Mouse (Mus musculus): ENCODE measurements around the gene Saa3. TPM values are rescaled to one million over a fixed set of nuclear protein-coding genes. Genes with fewer than 3 reads are reported as not detected.
A peak's percentile ranks its signal among the peaks of the same experiment; 100 is the strongest.
"Not testable (repeated sequence)": the region's sequence is repeated elsewhere in the genome, so short reads cannot be mapped to it uniquely, and the experiment has no call there.

The Saa3 gene
- not detected for total RNA-seq (2022)

- no peak for DNase-seq (ENCODE audit: low spot score in 2 of 2)
Measured at GRCm38 (mm10) chr7:46715600-46715999, at the start of gene Saa3. Saa3 (minus strand) TSS chr7:46715700.

GRCm38 (mm10) chr7:46764672-46765071 is 49.2 kb upstream of the Saa3 start:
- DNase-seq (ENCODE audit: low spot score in 2 of 2), result no peak

- no peak for DNase-seq (ENCODE audit: low spot score in 2 of 2)
Measured at GRCm38 (mm10) chr7:46762601-46763000, 47.1 kb upstream of the Saa3 start.

- DNase-seq (ENCODE audit: low spot score in 2 of 2), result no peak
Measured at GRCm38 (mm10) chr7:46761049-46761795, 45.7 kb upstream of the Saa3 start.

GRCm38 (mm10) chr7:46751490-46751889 is 36.0 kb upstream of the Saa3 start, which contains the start of gene Saa2:
Saa2 (plus strand) TSS chr7:46751790.
- DNase-seq (ENCODE audit: low spot score in 2 of 2), result no peak

GRCm38 (mm10) chr7:46748459-46748858 is 33.0 kb upstream of the Saa3 start:
- no peak for DNase-seq (ENCODE audit: low spot score in 2 of 2)

GRCm38 (mm10) chr7:46746381-46746780 is 30.9 kb upstream of the Saa3 start:
- DNase-seq (ENCODE audit: low spot score in 2 of 2), result peak; percentile 36 to 45

GRCm38 (mm10) chr7:46745816-46746215 is 30.3 kb upstream of the Saa3 start:
- no peak for DNase-seq (ENCODE audit: low spot score in 2 of 2)

- not testable (repeated sequence) for DNase-seq (ENCODE audit: low spot score in 2 of 2)
Measured at GRCm38 (mm10) chr7:46742880-46743279, 27.4 kb upstream of the Saa3 start, which contains the start of gene Saa1. Saa1 (minus strand) TSS chr7:46742980.

- DNase-seq (ENCODE audit: low spot score in 2 of 2), result not testable (repeated sequence)
Measured at GRCm38 (mm10) chr7:46740041-46740440, 24.5 kb upstream of the Saa3 start.

GRCm38 (mm10) chr7:46738561-46739460 is 23.3 kb upstream of the Saa3 start:
- DNase-seq (ENCODE audit: low spot score in 2 of 2), result no peak

- DNase-seq (ENCODE audit: low spot score in 2 of 2), result no peak
Measured at GRCm38 (mm10) chr7:46734983-46735382, 19.5 kb upstream of the Saa3 start.

- DNase-seq (ENCODE audit: low spot score in 2 of 2), result no peak
Measured at GRCm38 (mm10) chr7:46732458-46732857, 17.0 kb upstream of the Saa3 start, which contains the start of gene Saa4. Saa4 (minus strand) TSS chr7:46732603.

- DNase-seq (ENCODE audit: low spot score in 2 of 2), result no peak
Measured at GRCm38 (mm10) chr7:46727584-46727983, 12.1 kb upstream of the Saa3 start.

GRCm38 (mm10) chr7:46724396-46724795 is 8.9 kb upstream of the Saa3 start:
- DNase-seq (ENCODE audit: low spot score in 2 of 2), result no peak

- no peak for DNase-seq (ENCODE audit: low spot score in 2 of 2)
Measured at GRCm38 (mm10) chr7:46723849-46724248, 8.3 kb upstream of the Saa3 start.

- no peak for DNase-seq (ENCODE audit: low spot score in 2 of 2)
Measured at GRCm38 (mm10) chr7:46723354-46723753, 7.9 kb upstream of the Saa3 start.

GRCm38 (mm10) chr7:46720460-46720859 is 5.0 kb upstream of the Saa3 start:
- no peak for DNase-seq (ENCODE audit: low spot score in 2 of 2)

GRCm38 (mm10) chr7:46719526-46719925 is 4.0 kb upstream of the Saa3 start:
- peak; percentile 26 to 42 for DNase-seq (ENCODE audit: low spot score in 2 of 2)

GRCm38 (mm10) chr7:46718591-46719270 is 3.2 kb upstream of the Saa3 start:
- no peak for DNase-seq (ENCODE audit: low spot score in 2 of 2)

- DNase-seq (ENCODE audit: low spot score in 2 of 2), result no peak
Measured at GRCm38 (mm10) chr7:46716897-46717296, 1.4 kb upstream of the Saa3 start.

- DNase-seq (ENCODE audit: low spot score in 2 of 2), result no peak
Measured at GRCm38 (mm10) chr7:46714518-46714917, 982 bp downstream of the Saa3 start.

Measured in gastrocnemius, adult 8-10 months (tissue).